Mouse (Mus musculus): ENCODE measurements around the gene Prm2. TPM values are rescaled to one million over a fixed set of nuclear protein-coding genes. Genes with fewer than 3 reads are reported as not detected.

The Prm2 gene
- total RNA-seq, 2 experiments from 2014 or later: not detected

GRCm38 (mm10) chr16:10773543-10773942 is 22.4 kb downstream of the Prm2 start:
- DNase-seq: no peak

DNA sequence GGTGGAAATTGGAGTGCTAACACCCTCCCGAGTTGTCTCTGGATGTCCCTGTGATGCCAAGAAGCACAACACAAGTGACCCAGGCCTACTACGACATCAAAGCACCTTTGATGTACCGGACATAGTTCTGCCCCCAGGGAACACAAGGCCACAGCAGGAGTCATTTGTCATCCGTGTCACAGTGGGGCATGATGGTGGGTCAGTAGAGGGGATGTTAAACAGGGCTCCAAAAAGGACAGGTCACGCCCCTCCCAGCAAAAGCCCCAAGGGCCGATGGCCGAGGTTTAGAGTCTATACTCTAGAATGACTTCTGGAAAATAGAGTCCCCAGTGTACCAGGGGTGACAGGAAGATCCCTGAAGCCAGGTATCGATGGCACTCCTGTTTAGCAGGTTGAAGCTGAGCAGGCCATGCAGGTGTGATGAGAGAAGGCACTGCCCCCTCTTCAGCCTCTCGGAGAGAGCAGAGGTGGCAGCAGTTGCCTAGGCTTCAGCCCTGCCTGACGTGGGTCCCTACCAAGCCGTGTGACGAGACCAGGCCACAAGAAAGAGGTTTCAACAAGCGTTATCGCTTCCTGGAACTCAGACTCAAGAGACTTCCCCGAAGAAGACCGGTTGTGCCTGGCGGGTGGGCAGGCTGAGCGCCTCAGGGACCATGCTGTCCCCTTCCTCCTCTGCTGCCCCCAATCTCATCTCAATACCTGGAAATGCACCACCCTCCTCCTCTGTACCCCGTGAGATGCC is 24.0 kb downstream of the Prm2 start:
- no peak for DNase-seq

DNA sequence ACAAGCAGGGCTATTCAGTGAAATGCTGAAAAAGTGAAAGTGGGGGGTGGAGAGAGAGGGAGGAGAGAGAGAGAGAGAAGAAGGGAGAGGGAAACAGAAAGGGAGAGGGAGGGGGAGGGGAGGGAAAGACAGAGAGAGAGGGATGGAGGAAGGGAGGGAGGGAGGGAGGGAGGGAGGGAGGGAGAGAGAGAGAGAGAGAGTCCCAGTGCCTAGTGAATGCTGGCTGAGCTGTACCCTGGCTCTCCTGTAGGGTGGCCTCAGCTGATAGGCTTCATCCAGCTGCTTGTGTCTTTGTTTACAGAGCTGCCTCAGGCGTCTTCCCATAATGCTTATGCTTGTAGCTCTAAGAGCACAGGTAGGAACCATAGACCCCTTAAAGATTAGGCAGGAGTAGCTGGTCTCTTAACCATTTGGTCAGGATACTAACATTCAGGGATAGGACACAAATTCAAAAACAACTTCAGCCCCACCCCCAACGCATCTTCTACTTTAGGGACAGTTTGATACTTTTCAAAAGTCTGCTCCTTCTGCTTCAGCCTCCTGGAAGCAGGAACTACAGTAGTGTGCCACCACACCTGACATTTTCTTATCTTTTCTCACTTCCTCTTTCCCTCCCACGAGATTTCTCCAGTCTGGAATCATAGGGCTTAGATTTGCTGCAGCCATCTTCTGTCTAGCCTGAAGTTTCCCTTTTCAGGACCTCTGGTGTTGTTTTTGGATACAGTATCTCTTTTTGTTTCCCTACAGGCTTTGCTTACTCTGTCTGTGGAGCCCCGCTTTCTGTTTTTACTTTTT is 25.2 kb downstream of the Prm2 start:
- DNase-seq: no peak

- DNase-seq: no peak
These were observed 26.3 kb downstream of the Prm2 start for GRCm38 (mm10) chr16:10769661-10770060.

DNA sequence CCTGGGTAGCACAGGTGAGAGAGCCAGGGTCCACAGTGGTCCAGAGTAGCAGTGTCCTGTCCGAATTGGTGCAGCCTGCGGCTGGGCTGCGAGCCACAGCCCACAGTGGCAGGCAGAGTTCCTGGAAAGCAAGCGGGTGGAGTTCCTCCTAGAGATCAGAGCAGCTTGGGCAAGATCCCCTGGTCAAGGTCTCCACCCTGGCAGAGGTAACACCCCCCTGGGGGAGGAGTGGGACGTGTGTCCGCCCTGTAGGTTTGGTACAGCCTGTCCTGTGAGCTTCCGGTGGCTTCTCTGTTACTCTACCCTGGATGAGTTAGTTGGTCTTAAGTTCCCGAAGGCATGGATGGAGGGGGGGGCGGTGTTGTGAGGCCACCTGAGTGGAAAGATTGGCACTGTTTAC is 27.1 kb downstream of the Prm2 start:
- DNase-seq: no peak

DNA sequence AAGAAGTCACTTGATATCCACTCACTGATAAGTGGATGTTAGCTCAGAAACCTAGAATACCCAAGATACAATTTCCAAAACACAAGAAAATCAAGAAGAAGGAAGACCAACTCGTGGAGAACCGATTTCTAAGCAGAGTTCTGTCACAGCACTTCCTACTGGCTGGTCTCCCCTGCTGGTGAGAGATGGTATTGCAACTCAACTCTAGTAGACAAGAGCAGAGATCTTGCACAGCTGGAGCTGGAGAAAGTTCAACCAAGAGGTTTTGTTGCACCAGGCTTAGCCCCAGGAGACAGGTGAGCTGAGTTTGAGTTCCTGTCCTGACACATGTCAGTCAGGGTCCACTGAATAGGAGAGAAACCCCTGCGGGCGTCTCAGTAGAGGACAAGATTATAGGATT is 28.8 kb downstream of the Prm2 start:
- DNase-seq: peak; percentile 83

- no peak for DNase-seq
These were observed 31.6 kb downstream of the Prm2 start for GRCm38 (mm10) chr16:10764323-10764722.

DNA sequence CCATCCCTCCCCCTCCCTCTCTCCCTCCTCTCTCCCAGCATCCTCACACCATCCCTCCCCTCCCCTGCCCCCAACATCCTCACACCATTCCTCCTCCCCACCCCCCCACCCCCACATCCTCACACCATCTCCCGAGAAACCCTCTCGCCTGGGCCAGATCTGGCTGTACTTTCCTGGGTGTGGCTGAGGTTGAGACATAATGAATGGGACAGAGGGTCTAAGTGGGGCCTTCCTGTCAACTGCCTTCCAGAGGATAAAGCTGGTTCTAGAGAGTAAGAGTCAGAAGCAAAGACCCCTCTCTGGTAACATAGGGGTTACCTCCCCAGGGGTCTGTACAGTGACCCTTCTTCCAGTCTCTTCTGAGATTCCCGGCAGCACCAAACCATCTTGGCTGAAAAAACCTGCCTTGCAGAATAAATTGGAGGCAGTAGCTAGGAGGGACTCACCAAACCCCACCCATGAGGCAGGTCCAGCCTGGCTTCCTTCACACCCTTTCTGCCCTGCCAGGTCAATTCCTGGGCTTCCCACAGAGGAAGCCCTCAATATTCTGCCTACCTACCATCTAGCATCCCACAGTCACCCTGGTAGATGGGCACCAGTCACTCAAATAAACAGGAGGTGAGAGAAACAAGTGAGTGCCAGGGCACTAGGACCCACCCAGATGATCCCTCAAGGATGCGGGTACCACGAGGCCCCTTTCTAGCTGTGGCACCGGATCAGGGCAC is 32.2 kb downstream of the Prm2 start:
- no peak for DNase-seq

- no peak for DNase-seq
These were observed 33.3 kb downstream of the Prm2 start for GRCm38 (mm10) chr16:10762569-10763180.

- DNase-seq: peak; percentile 41
These were observed 34.8 kb downstream of the Prm2 start for GRCm38 (mm10) chr16:10761182-10761581.

- DNase-seq: no peak
These were observed 39.8 kb downstream of the Prm2 start for GRCm38 (mm10) chr16:10756168-10756567.

GRCm38 (mm10) chr16:10754521-10755296 is 41.2 kb downstream of the Prm2 start:
- no peak for DNase-seq

DNA sequence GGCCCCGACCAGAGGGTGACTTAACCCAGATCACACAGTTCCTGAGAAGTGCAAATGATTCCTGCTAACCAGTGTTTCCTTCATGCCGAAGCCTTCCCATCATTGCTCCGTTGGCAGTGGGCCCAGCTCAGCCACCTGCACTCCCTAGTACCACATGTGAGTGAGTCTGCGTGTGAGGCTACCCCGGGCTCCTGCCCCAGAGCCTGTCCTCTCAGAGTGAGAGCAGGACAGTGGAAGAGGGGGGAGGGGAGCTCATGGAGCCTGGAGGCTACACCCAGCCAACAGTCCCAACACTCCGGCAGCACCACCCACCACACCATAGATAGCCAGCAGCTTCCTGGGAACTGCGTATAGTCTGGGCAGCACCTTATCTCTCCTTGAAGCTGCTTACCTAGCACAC is 46.1 kb downstream of the Prm2 start:
- DNase-seq: peak; percentile 63

GRCm38 (mm10) chr16:10749226-10749625 is 46.7 kb downstream of the Prm2 start:
- DNase-seq: no peak

Other genes starting within 250 kb of the Prm2 start
- gene Socs1, start 10.6 kb downstream of the Prm2 start, total RNA-seq (2021): 1 to 10 TPM; 1.6 TPM
- not detected for gene Tnp2, start 7.5 kb downstream of the Prm2 start, total RNA-seq (2021)
- not detected for gene Prm3, start 5.2 kb downstream of the Prm2 start, total RNA-seq (2021)
- not detected for gene Prm1, start 9.7 kb upstream of the Prm2 start, total RNA-seq (2021)
- gene Gm11172, start 16.8 kb upstream of the Prm2 start, total RNA-seq (2021): not detected
- 1 to 10 TPM; 5.1 to 5.5 TPM for gene Rmi2, start 38.9 kb upstream of the Prm2 start, total RNA-seq (2021)